Mouse (Mus musculus) small intestine, adult 2 months (tissue): ENCODE measurements at regions not wholly inside any gene's neighbourhood (a gene's known extent, or its start where the extent isn't known, plus 50 kb on each side); places are given as distances from the start of the nearest gene placed in this dataset.

Source experiments
- CTCF ChIP-seq: fragments of 200-500 bp; IDR thresholded peaks from 2 replicates; pipeline ENCODE4 v1.5.1; 2012; ENCODE audit warnings: low read depth, mild to moderate bottlenecking, control low read depth, inconsistent platforms, low read length, moderate library complexity, mixed read lengths; ENCODE audit not compliant: insufficient replicate concordance, insufficient read length; ENCODE audit errors: extremely low read depth
- POLR2A ChIP-seq: fragments of 200-500 bp; IDR thresholded peaks from 2 replicates; pipeline ENCODE4 v1.6.1; 2012; ENCODE audit warnings: low read depth, mild to moderate bottlenecking, control low read depth, inconsistent platforms, low read length, moderate library complexity

GRCm38 (mm10) chr9:115524591-115524990 is 214.4 kb upstream of the Stt3b start:
- TF ChIP-seq POLR2A: no peak
- TF ChIP-seq CTCF: no peak
